In genomic region chr15:63517301-63517700, GRCm38 (mm10) we compare ENCODE assay signal across 17 mouse cellular contexts.
"Had no signal": no experiment of that assay in that cellular context is flagged by ENCODE, and none has a peak within 500 bp of the region (broad histone marks: within the 10 kb centered on the region; RNA-seq: fewer than 3 reads in every experiment).

No protein-coding gene starts in this region.

- H3K4me1 ChIP-seq: kidney, embryonic 15.5 days; liver, embryonic 13.5 days; neural tube, embryonic 13.5 days; stomach, embryonic 15.5 days had no signal

- DNase-seq: kidney, adult 8-10 months; kidney, postnatal 10 days; kidney, postnatal 36 days; layer of hippocampus, postnatal 36 days; liver, embryonic 13.5 days; lung, adult 2 months; lung, postnatal 4 days; midbrain, embryonic 14.5 days; retina, postnatal 1 day; right cerebral cortex, postnatal 25 days; spleen, adult 18-20 months; thymus, postnatal 36 days had no signal

- H3K27ac ChIP-seq: kidney, embryonic 15.5 days; left cerebral cortex, adult 2 months; liver, embryonic 13.5 days; neural tube, embryonic 13.5 days; stomach, embryonic 15.5 days had no signal

- ATAC-seq: lung, postnatal 0 days had no signal

- H3K4me3 ChIP-seq: kidney, embryonic 15.5 days; left cerebral cortex, adult 2 months; liver, embryonic 13.5 days; neural tube, embryonic 13.5 days; stomach, embryonic 15.5 days had no signal
